Mouse (Mus musculus) G1E (cell line): ENCODE measurements around the gene Gm29776. TPM values are rescaled to one million over a fixed set of nuclear protein-coding genes. Genes with fewer than 3 reads are reported as not detected.

Source experiments
- ATAC-seq: 2 replicates; pipeline ENCODE4 v1.8.0; 2016; ENCODE audit warnings: mild to moderate bottlenecking; ENCODE audit not compliant: insufficient number of reproducible peaks, poor library complexity, low FRiP score, severe bottlenecking; ENCODE audit errors: extremely low read depth
- DNase-seq: peaks from one replicate; pipeline ENCODE4 v3.0.0; 2012; ENCODE audit warnings: low spot score
- H3K27me3 ChIP-seq: 2 replicates; pipeline ENCODE4 v1.6.1; 2012; ENCODE audit warnings: mild to moderate bottlenecking, low read length, inconsistent platforms; ENCODE audit not compliant: insufficient read depth
- H3K36me3 ChIP-seq: replicated peaks from 2 replicates; pipeline ENCODE3; 2012; ENCODE audit warnings: mild to moderate bottlenecking, inconsistent platforms
- H3K4me1 ChIP-seq: 2 replicates; pipeline ENCODE4 v1.6.1; 2012; ENCODE audit warnings: low read depth, low read length, inconsistent platforms, mixed read lengths; ENCODE audit not compliant: insufficient read depth
- H3K4me3 ChIP-seq: 2 replicates; pipeline ENCODE4 v1.5.1; 2012; ENCODE audit warnings: low read depth, mild to moderate bottlenecking, inconsistent platforms, low read length, moderate library complexity, mixed read lengths
- H3K9me3 ChIP-seq: replicated peaks from 2 replicates; pipeline ENCODE4 v1.6.1; 2012; ENCODE audit warnings: inconsistent platforms
- CTCF ChIP-seq: IDR thresholded peaks from 2 replicates; pipeline ENCODE4 v1.5.1; 2012; ENCODE audit warnings: low read depth, low read length, inconsistent platforms, mixed read lengths
- GATA1 ChIP-seq: IDR thresholded peaks from 2 replicates; pipeline ENCODE4 v1.6.1; 2012; ENCODE audit warnings: borderline replicate concordance, low read length, inconsistent platforms, mixed read lengths
- GATA2 ChIP-seq: IDR thresholded peaks from 2 replicates; pipeline ENCODE4 v1.6.1; 2012; ENCODE audit warnings: low read depth, low read length, inconsistent platforms, borderline replicate concordance
- POLR2AphosphoS5 ChIP-seq: IDR thresholded peaks from 2 replicates; pipeline ENCODE4 v1.6.1; 2012; ENCODE audit warnings: low read depth, low read length, inconsistent platforms; ENCODE audit not compliant: insufficient replicate concordance
- TAL1 ChIP-seq: conservative IDR thresholded peaks from 2 replicates; pipeline ENCODE4 v1.6.1; 2012; ENCODE audit warnings: low read depth, low read length, inconsistent platforms, mixed read lengths
- polyA plus RNA-seq: library from polyadenylated mRNA; stranded (reverse); fragments of >175 nt; gene quantifications from 2 replicates; pipeline ENCODE4 v1.2.3, GENCODE M21; 2012
- total RNA-seq, 2 experiments: library from RNA; stranded (forward) in 1 of 2; stranded (reverse) in 1 of 2; fragments of 200-1000 nt in 1 of 2; fragments of >200 nt in 1 of 2; fragmentation: Nextera tagmentation in 1 of 2; gene quantifications; 2 replicates each; pipeline ENCODE4 v1.2.3; 2014 to 2017

Gene Gm29776
- total and polyA plus RNA-seq, 3 experiments = 0.11 TPM; not detected in 2

DNA sequence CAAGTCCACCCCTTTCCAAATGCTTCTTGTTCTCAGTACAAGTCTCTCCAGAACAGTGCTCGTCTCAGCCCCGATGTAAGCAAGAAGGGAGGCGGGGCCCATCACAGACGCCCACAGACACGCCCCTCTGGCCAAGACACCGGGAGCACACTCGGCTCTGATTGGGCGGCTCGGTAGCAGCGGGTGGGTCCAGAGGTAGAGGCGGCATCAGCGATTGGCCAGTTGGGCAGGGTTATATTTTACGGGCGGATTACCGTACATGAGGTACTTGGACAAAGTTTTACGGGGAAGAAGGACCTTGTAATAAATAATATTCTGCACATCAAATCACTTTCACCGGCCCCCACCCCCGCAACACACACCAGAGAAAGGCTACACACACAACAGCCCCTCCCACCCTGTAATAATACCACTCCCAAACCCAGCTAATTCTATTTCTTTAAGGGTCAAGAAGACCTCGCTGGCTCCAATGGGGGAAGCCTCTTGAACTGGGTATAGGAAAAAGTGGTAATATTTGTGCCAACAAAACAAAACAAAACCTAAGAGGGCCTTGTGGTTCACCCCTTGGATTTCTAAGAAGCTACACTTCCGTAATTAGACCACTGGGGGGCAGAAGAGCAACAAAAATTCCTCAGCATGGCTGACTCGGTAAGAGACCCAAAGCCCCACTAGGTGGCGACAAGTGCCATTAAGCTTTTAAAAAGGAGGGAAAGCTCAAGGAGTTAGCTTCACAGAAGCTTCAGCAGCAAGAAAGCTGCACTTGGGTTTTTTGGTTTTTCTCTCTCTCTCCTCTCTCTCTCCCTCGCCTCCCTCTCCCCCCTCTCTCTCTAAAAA, 47.8 kb downstream of the Gm29776 start:
- H3K9me3 ChIP-seq = no peaks in the 10 kb centered on the region
- H3K36me3 ChIP-seq = peaks cover 86% of the 10 kb centered on the region
- no peaks in the 10 kb centered on the region; the same call in 1 of the 2 replicates for H3K27me3 ChIP-seq
- TF ChIP-seq TAL1 (no peak), CTCF (peak; percentile 73), GATA1 (no peak)
- H3K4me3 ChIP-seq = no peak overlapping the region
- peaks cover 74% of the 10 kb centered on the region for H3K4me1 ChIP-seq
- ATAC-seq = no peak
- DNase-seq = peak; percentile 52

GRCm38 (mm10) chr14:54647900-54648299, 50.7 kb downstream of the Gm29776 start:
- peak; percentile 61 for DNase-seq
- H3K4me1 ChIP-seq = peaks cover 79% of the 10 kb centered on the region
- peaks cover 96% of the 10 kb centered on the region for H3K36me3 ChIP-seq
- no peak overlapping the region; the same call in 1 of the 2 replicates for H3K4me3 ChIP-seq
- H3K27me3 ChIP-seq = no peaks in the 10 kb centered on the region; the same call in 1 of the 2 replicates
- ATAC-seq = peak; percentile 75
- TF ChIP-seq TAL1 (0 out of 2 replicates have a peak, but pooled peaks have one; percentile 39), GATA1 (no peak)
- no peaks in the 10 kb centered on the region for H3K9me3 ChIP-seq

GRCm38 (mm10) chr14:54646898-54647636, 51.6 kb downstream of the Gm29776 start:
- Histone ChIP-seq H3K4me3 (no peak overlapping the region; the same call in 1 of the 2 replicates), H3K4me1 (peaks cover 78% of the 10 kb centered on the region), H3K27me3 (no peaks in the 10 kb centered on the region; the same call in 1 of the 2 replicates), H3K36me3 (peaks cover 97% of the 10 kb centered on the region), H3K9me3 (no peaks in the 10 kb centered on the region)
- TF ChIP-seq POLR2AphosphoS5 = no peak
- no peak for TF ChIP-seq TAL1
- no peak for TF ChIP-seq CTCF
- no peak for TF ChIP-seq GATA1
- no peak for TF ChIP-seq GATA2
- no peak for ATAC-seq
- DNase-seq = no peak

- no peaks in the 10 kb centered on the region; the same call in 1 of the 2 replicates for H3K27me3 ChIP-seq
- H3K9me3 ChIP-seq = no peaks in the 10 kb centered on the region
- H3K4me1 ChIP-seq = peaks cover 78% of the 10 kb centered on the region
- DNase-seq (no peak), ATAC-seq (no peak)
- H3K36me3 ChIP-seq = peaks cover 97% of the 10 kb centered on the region
- no peak for TF ChIP-seq GATA1
- TF ChIP-seq GATA2 = no peak
- TF ChIP-seq POLR2AphosphoS5 = no peak
- no peak for TF ChIP-seq CTCF
- TF ChIP-seq TAL1 = no peak
- H3K4me3 ChIP-seq = no peak overlapping the region
Observed at GRCm38 (mm10) chr14:54646455-54646854, 52.2 kb downstream of the Gm29776 start.

DNA sequence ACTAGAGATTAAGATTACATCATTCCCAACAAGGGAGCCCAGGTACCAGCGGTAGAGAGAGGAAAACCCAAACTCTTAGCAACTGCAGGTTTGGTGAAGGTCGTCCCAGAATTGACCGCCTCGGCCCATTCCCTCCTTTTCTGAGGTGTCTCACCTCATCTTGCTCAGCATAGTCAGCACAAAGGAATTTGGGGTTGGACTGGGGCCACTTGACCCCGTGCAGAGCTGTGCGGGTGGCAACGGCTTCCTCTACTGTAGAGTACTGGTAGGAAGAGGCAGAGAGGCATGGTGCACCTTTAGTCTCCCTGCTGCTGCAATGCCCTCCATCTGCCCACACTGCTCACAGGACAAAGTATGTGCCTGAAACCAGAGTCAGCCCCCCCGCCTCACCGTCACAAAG, 54.3 kb downstream of the Gm29776 start:
- H3K27me3 ChIP-seq = peaks cover 16% of the 10 kb centered on the region; the same call in 1 of the 2 replicates
- peaks cover 74% of the 10 kb centered on the region for H3K4me1 ChIP-seq
- no peak for ATAC-seq
- DNase-seq = no peak
- TF ChIP-seq GATA1 (no peak), GATA2 (no peak), CTCF (no peak), TAL1 (no peak), POLR2AphosphoS5 (no peak)
- peaks cover 79% of the 10 kb centered on the region for H3K36me3 ChIP-seq
- H3K9me3 ChIP-seq = no peaks in the 10 kb centered on the region
- no peak overlapping the region for H3K4me3 ChIP-seq

GRCm38 (mm10) chr14:54643011-54643410, 55.6 kb downstream of the Gm29776 start:
- Histone ChIP-seq H3K36me3 (peaks cover 81% of the 10 kb centered on the region), H3K4me1 (peaks cover 63% of the 10 kb centered on the region), H3K27me3 (peaks cover 20% of the 10 kb centered on the region), H3K9me3 (no peaks in the 10 kb centered on the region), H3K4me3 (no peak overlapping the region)
- no peak for TF ChIP-seq GATA2
- no peak for TF ChIP-seq POLR2AphosphoS5
- no peak for TF ChIP-seq GATA1
- no peak for TF ChIP-seq CTCF
- DNase-seq (no peak), ATAC-seq (no peak)

Other genes with a start within 250 kb of the Gm29776 start
Only the 20 nearest of the 24 such genes appear.
- gene Rem2, start 222.7 kb downstream of the Gm29776 start, total RNA-seq (2014; fragmentation: Nextera tagmentation) = not detected in 2 replicates
- not detected in 2 replicates for gene Rem2, start 222.7 kb downstream of the Gm29776 start, total RNA-seq (2017)
- 0.06 and 0.08 TPM in 2 replicates for gene Rem2, start 222.7 kb downstream of the Gm29776 start, polyA plus RNA-seq
- 81.3 and 106 TPM in 2 replicates for gene Prmt5, start 181.3 kb downstream of the Gm29776 start, total RNA-seq (2014; fragmentation: Nextera tagmentation)
- gene Prmt5, start 181.3 kb downstream of the Gm29776 start, total RNA-seq (2017) = 44.8 and 50.9 TPM in 2 replicates
- 242 and 254 TPM in 2 replicates for gene Prmt5, start 181.3 kb downstream of the Gm29776 start, polyA plus RNA-seq
- gene Haus4, start 144.2 kb downstream of the Gm29776 start, total RNA-seq (2014; fragmentation: Nextera tagmentation) = 42.7 and 46.4 TPM in 2 replicates
- gene Haus4, start 144.2 kb downstream of the Gm29776 start, total RNA-seq (2017) = 57.9 and 66.6 TPM in 2 replicates
- 46.1 and 60.3 TPM in 2 replicates for gene Haus4, start 144.2 kb downstream of the Gm29776 start, polyA plus RNA-seq
- not detected in 2 replicates for gene Ajuba, start 121.3 kb downstream of the Gm29776 start, total RNA-seq (2014; fragmentation: Nextera tagmentation)
- 0.17 TPM in 1 of 2 replicates, not detected in the other for gene Ajuba, start 121.3 kb downstream of the Gm29776 start, total RNA-seq (2017)
- 0.02 TPM in 1 of 2 replicates, not detected in the other for gene Ajuba, start 121.3 kb downstream of the Gm29776 start, polyA plus RNA-seq
- 9.0 and 25.1 TPM in 2 replicates for gene 4931414P19Rik, start 92.8 kb downstream of the Gm29776 start, total RNA-seq (2014; fragmentation: Nextera tagmentation)
- 2.6 and 4.8 TPM in 2 replicates for gene 4931414P19Rik, start 92.8 kb downstream of the Gm29776 start, total RNA-seq (2017)
- 21.3 and 25.6 TPM in 2 replicates for gene 4931414P19Rik, start 92.8 kb downstream of the Gm29776 start, polyA plus RNA-seq
- 26.5 and 32.1 TPM in 2 replicates for gene Psmb5, start 80.8 kb downstream of the Gm29776 start, total RNA-seq (2014; fragmentation: Nextera tagmentation)
- 50.8 and 56.8 TPM in 2 replicates for gene Psmb5, start 80.8 kb downstream of the Gm29776 start, total RNA-seq (2017)
- gene Psmb5, start 80.8 kb downstream of the Gm29776 start, polyA plus RNA-seq = 149 and 159 TPM in 2 replicates
- gene Psmb11, start 77.4 kb downstream of the Gm29776 start, total RNA-seq (2014; fragmentation: Nextera tagmentation) = not detected in 2 replicates
- 0.11 and 0.12 TPM in 2 replicates for gene Psmb11, start 77.4 kb downstream of the Gm29776 start, total RNA-seq (2017)
- gene Psmb11, start 77.4 kb downstream of the Gm29776 start, polyA plus RNA-seq = not detected in 2 replicates
- not detected in 2 replicates for gene Gm17606, start 57.9 kb downstream of the Gm29776 start, total RNA-seq (2014; fragmentation: Nextera tagmentation)
- gene Gm17606, start 57.9 kb downstream of the Gm29776 start, total RNA-seq (2017) = not detected in 2 replicates
- gene Gm17606, start 57.9 kb downstream of the Gm29776 start, polyA plus RNA-seq = not detected in 2 replicates
- 0.68 and 0.73 TPM in 2 replicates for gene Cdh24, start 57.5 kb downstream of the Gm29776 start, total RNA-seq (2014; fragmentation: Nextera tagmentation)
- gene Cdh24, start 57.5 kb downstream of the Gm29776 start, total RNA-seq (2017) = 0.11 and 0.35 TPM in 2 replicates
- 1.5 and 1.8 TPM in 2 replicates for gene Cdh24, start 57.5 kb downstream of the Gm29776 start, polyA plus RNA-seq
- 38.2 and 45.2 TPM in 2 replicates for gene 1700123O20Rik, start 12.6 kb downstream of the Gm29776 start, total RNA-seq (2014; fragmentation: Nextera tagmentation)
- gene 1700123O20Rik, start 12.6 kb downstream of the Gm29776 start, total RNA-seq (2017) = 34.1 and 34.6 TPM in 2 replicates
- gene 1700123O20Rik, start 12.6 kb downstream of the Gm29776 start, polyA plus RNA-seq = 10.1 and 12.5 TPM in 2 replicates
- 266 and 298 TPM in 2 replicates for gene Acin1, start 11.9 kb downstream of the Gm29776 start, total RNA-seq (2014; fragmentation: Nextera tagmentation)
- gene Acin1, start 11.9 kb downstream of the Gm29776 start, total RNA-seq (2017) = 115 and 125 TPM in 2 replicates
- 640 and 697 TPM in 2 replicates for gene Acin1, start 11.9 kb downstream of the Gm29776 start, polyA plus RNA-seq
- gene Cebpe, start 13.3 kb upstream of the Gm29776 start, total RNA-seq (2014; fragmentation: Nextera tagmentation) = 0.90 and 1.6 TPM in 2 replicates
- gene Cebpe, start 13.3 kb upstream of the Gm29776 start, total RNA-seq (2017) = 0.16 TPM in 1 of 2 replicates, not detected in the other
- gene Cebpe, start 13.3 kb upstream of the Gm29776 start, polyA plus RNA-seq = 11.1 and 12.4 TPM in 2 replicates
- gene Slc7a8, start 83.1 kb upstream of the Gm29776 start, total RNA-seq (2014; fragmentation: Nextera tagmentation) = 325 and 329 TPM in 2 replicates
- 45.0 and 54.9 TPM in 2 replicates for gene Slc7a8, start 83.1 kb upstream of the Gm29776 start, total RNA-seq (2017)
- 191 and 199 TPM in 2 replicates for gene Slc7a8, start 83.1 kb upstream of the Gm29776 start, polyA plus RNA-seq
- gene Rnf212b, start 115.3 kb upstream of the Gm29776 start, total RNA-seq (2014; fragmentation: Nextera tagmentation) = not detected in 2 replicates
- 0.27 TPM in 1 of 2 replicates, not detected in the other for gene Rnf212b, start 115.3 kb upstream of the Gm29776 start, total RNA-seq (2017)
- gene Rnf212b, start 115.3 kb upstream of the Gm29776 start, polyA plus RNA-seq = not detected in 2 replicates
- gene Homez, start 172.1 kb upstream of the Gm29776 start, total RNA-seq (2014; fragmentation: Nextera tagmentation) = 9.2 and 10.0 TPM in 2 replicates
- gene Homez, start 172.1 kb upstream of the Gm29776 start, total RNA-seq (2017) = 8.1 and 8.4 TPM in 2 replicates
- 1.2 and 1.3 TPM in 2 replicates for gene Homez, start 172.1 kb upstream of the Gm29776 start, polyA plus RNA-seq
- gene Ppp1r3e, start 178.7 kb upstream of the Gm29776 start, total RNA-seq (2014; fragmentation: Nextera tagmentation) = 3.6 and 8.7 TPM in 2 replicates
- gene Ppp1r3e, start 178.7 kb upstream of the Gm29776 start, total RNA-seq (2017) = 0.64 and 0.87 TPM in 2 replicates
- 1.2 TPM in 2 replicates for gene Ppp1r3e, start 178.7 kb upstream of the Gm29776 start, polyA plus RNA-seq
- gene Bcl2l2, start 184.5 kb upstream of the Gm29776 start, total RNA-seq (2014; fragmentation: Nextera tagmentation) = 9.9 and 10.6 TPM in 2 replicates
- 12.7 and 14.0 TPM in 2 replicates for gene Bcl2l2, start 184.5 kb upstream of the Gm29776 start, total RNA-seq (2017)
- 25.2 and 36.3 TPM in 2 replicates for gene Bcl2l2, start 184.5 kb upstream of the Gm29776 start, polyA plus RNA-seq
- 5.5 TPM in 1 of 2 replicates, not detected in the other for gene Gm20521, start 184.6 kb upstream of the Gm29776 start, total RNA-seq (2014; fragmentation: Nextera tagmentation)
- gene Gm20521, start 184.6 kb upstream of the Gm29776 start, total RNA-seq (2017) = 1.2 and 2.1 TPM in 2 replicates
- 3.0 and 4.0 TPM in 2 replicates for gene Gm20521, start 184.6 kb upstream of the Gm29776 start, polyA plus RNA-seq
- 190 and 193 TPM in 2 replicates for gene Pabpn1, start 193.7 kb upstream of the Gm29776 start, total RNA-seq (2014; fragmentation: Nextera tagmentation)
- 118 and 142 TPM in 2 replicates for gene Pabpn1, start 193.7 kb upstream of the Gm29776 start, total RNA-seq (2017)
- 387 and 490 TPM in 2 replicates for gene Pabpn1, start 193.7 kb upstream of the Gm29776 start, polyA plus RNA-seq
- 0.60 TPM in 1 of 2 replicates, not detected in the other for gene Slc22a17, start 214.3 kb upstream of the Gm29776 start, total RNA-seq (2014; fragmentation: Nextera tagmentation)
- gene Slc22a17, start 214.3 kb upstream of the Gm29776 start, total RNA-seq (2017) = 0.05 and 0.06 TPM in 2 replicates
- 0.13 and 0.33 TPM in 2 replicates for gene Slc22a17, start 214.3 kb upstream of the Gm29776 start, polyA plus RNA-seq